Mouse (Mus musculus): ENCODE data around the gene Kcnip1.

Gene Kcnip1

GRCm38 (mm10) chr11:33937641-33938040 is 55.3 kb downstream of the Kcnip1 start:
- no peak for DNase-seq

DNA sequence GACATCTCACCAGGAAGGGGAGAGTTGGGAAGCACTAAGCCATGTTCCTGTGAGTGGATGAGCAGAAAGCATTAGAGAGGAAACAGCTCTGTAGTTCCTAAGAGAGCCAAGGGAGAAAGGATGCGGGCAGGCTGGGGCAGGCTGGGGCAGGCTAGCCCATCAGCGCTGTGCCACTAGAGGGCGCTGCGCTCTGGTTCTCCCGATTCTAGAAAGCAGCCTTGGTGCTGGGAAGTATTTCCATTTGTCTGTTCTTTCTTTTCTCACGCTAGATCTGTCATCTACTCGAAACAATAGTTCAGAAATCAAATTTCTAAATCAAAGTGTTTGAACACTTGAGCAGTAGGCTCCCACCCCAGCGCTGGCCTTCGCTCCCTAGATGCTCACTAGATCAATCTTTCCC is 58.7 kb downstream of the Kcnip1 start:
- DNase-seq: no peak

- no peak for DNase-seq
These were observed 60.4 kb downstream of the Kcnip1 start for GRCm38 (mm10) chr11:33932386-33933111.

DNA sequence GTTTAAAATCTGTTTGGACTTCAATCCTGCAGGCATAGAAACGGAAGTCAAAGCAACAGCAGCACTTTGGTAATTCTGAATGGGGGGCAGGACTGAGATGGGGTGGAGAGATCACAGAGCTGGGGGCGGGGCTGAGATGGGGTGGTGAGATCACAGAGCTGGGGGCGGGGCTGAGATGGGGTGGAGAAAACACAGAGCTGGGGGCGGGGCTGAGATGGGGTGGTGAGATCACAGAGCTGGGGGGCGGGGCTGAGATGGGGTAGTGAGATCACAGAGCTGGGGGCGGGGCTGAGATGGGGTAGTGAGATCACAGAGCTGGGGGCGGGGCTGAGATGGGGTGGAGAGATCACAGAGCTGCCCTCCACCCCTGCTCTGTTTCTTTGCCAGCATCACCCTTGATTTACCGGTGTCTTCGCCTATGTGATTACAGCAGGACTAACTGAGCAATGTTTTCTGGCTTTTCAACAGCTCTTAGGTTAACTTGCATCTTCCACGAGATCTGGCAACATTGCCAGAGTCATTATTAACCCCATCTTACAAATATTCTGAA is 61.0 kb downstream of the Kcnip1 start:
- no peak for DNase-seq

DNA sequence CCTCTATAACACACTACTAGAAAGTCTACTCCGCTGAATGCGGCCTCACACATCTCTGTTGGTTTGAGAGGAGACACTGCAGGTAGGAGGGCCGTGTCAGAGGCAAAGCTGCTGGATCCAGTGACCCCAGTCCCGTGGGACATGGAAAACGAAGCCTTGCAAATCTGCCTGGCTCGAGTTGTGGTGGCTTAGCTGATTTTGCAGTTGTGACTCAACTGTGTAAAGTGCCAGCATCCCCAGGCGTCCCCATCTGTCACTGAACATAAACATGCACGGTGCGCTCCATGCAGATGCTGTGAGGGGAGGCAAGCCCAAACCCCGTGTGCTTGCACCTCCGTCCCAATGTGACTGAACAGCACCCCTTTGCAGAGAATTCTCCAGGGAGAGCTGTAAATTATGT is 63.5 kb downstream of the Kcnip1 start:
- no peak for DNase-seq

GRCm38 (mm10) chr11:33928658-33929057 is 64.3 kb downstream of the Kcnip1 start:
- DNase-seq: no peak

- DNase-seq: no peak
These were observed 65.1 kb downstream of the Kcnip1 start for GRCm38 (mm10) chr11:33927836-33928235.

DNA sequence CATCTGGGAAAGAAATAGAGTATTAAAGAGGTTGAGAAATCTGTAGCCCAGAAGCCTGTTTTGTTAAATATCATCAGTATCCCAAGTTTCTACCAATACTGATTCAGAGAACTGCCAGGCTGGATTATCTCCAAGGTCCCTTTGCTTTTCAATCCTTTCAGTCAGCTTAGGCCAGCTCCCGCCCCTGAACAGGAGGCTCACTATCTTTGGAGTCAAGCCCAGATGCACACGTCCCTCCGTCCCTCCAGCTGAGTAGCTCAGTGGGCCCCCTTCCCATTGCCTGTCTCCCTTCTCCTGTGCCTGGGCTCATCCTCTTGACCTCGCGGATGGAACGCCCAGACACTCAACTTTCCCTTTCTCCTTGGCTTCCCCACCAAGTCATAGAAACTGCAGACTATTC is 65.6 kb downstream of the Kcnip1 start:
- no peak for DNase-seq

- DNase-seq: no peak
These were observed 66.4 kb downstream of the Kcnip1 start for GRCm38 (mm10) chr11:33926551-33926950.

DNA sequence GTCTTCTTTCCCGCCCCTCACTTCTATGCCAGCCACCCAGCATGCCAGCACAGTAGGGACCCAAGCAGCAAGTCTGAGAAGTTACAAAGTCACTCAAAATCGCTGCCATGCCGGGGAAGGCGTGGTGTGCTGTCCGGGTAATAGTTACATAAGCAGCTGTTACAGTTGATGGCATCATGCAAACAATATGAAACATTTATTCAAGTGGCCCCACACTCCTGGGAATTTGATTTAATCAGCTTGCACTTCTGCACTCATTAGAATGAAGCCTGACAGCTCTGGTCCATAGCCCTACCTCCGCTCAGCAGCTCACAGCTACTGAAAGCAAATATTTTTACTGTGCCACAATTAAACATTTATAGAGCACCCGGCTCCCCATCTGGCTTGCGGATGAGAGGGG is 67.2 kb downstream of the Kcnip1 start:
- DNase-seq: no peak

DNA sequence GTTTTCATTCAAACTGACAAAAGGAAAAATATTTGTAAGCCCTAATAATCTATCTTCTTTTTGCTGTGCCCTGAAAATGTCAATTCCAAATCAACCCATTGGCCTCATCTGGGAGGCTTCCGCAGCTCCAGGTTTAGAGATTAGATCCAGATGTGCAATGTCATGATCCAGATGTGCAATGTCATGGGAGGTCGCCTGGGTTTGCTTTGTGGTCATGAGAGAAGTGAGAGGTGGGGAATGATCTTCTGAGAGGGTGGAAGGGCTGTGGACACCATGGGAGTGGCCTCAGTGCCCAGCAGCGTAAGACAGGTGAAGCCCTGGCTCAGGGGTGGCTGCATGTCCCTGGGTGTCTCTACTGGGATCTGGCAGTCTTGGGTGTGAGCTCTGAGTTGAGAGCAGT is 69.9 kb downstream of the Kcnip1 start:
- no peak for DNase-seq

DNA sequence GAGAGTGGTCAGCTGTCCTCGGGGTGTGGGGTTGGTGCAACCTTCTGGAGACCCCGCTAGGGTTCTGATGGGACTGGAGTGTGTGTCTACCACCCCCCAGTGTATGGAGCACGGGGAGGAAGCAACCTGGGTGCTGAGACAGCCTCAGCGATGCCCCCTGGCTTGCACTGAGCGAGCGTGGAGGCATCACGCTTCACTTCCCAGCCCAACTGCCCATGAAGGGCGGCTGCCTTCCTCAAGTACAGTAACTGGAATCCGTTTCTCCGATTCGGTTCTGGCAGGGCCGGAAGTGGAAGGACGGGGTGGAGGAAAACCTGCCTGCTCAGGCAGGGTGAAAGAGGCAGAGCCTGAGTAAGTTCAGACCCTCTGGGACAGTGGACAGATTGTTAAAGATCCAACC is 71.5 kb downstream of the Kcnip1 start:
- DNase-seq: no peak

DNA sequence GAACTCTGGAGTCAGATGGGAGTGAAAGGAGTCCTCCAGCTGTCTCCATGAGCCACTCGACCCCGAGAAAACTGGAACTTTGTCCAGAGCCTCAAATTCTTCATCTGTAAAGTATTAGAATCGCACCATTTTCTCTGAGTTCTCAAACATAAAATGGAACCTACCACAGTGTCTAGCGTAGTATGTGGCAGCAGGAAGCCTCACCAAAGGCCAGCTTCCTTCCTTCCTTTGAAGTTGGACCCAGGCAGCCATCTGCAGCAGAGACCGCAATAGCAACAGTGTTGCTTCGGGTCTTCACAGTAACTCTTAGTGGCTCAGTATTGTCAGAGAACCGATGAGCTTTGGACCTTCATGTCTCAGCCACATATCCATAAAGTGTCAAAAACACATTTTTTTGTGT is 73.1 kb downstream of the Kcnip1 start:
- DNase-seq: no peak

DNA sequence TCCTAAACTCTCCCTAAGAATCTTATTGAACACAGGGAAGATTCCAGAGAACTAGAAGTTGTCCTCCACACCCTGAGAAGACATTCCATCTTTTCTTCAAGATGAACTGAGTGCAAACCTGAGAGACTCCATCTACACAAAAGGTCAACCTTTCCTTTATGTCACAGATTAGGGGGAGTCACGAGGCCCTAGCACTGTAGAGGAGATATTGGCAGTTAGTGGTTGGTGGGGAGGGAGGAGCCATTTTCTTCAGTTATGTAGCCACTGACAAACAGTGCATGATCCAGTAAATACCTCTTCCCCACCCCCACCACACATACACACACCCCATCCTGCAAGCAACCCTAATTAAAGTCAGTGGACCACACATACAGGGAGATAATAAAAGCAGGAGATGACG is 74.5 kb downstream of the Kcnip1 start:
- no peak for DNase-seq

DNA sequence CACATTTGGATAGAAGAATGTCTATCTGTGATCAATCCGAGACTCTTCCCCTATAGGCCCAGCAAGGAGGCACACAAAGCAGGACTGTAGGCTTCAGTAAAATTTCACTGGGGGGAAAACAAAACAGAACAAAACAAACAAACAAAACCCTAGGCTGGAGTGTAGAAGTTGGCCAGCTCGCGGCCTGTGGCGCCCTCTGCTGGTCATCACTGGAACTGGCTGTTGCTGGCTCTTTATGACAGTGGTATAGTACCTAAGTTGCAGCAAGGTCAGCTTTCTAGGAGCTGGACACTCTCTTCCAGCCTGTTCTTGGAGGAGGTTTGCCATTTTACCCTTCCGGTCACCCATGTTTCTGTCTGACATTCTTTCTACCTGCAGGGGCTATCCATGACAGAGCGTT is 75.4 kb downstream of the Kcnip1 start:
- DNase-seq: peak; percentile 21

DNA sequence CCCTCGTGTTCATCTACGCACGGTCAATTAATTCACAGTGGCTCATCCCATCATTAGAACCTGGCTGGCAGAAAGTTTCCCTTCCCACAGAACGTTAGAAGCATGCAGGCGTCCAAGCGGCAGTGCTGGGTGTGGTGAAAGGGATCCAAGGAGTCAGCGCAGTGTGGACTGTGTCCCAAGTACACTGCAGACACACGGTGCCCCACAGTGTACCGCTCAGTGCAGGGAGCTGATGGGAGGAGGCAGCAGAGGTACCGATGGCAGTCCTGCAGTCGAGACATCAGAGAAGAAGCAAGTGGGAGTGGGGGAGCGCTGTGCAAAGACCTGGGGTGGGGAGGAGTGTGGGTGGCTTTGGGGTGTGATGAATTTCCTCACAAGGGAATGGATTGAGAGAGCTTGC is 78.7 kb downstream of the Kcnip1 start:
- DNase-seq: no peak

DNA sequence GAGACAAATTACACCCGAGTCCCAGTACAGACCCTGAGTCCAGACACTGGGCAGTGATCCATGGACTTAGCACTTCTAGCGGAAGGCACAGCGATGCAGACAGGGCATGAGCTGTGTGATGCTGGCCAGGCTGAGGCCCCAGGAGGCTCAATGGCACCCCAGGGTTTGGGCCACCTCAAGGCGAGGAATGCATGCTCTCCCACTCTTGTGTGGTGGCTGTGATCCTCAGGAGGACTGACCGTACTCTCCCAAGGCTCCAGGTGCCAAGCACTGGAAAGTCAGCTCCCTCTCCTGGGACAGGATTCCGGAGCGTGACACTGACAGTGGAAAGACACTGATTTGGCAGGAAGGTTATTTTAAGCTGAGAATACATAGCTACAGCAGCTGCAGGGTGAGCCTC is 79.9 kb downstream of the Kcnip1 start:
- no peak for DNase-seq

DNA sequence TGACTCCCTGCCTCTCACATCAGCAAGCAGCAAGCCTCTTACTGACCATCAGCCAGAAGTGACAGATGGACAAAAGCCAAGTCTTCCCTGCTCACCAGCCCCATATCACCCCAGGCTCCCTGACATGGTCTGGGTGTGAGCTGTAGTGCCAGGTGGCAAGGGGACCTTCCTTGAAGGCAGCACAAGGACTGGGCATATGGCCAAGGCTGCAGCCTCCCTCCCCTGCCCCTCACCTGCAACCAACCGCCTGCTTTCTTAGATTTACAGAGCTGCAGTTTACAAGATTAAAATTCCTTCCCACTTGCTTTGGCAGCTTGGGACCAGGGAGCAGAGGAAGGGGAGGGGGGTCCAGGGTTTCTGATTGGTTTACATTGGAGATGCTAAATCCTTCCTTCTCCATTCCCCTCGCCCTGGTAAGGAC is 80.8 kb downstream of the Kcnip1 start:
- DNase-seq: peak; percentile 68

- no peak for DNase-seq
These were observed 82.0 kb downstream of the Kcnip1 start for GRCm38 (mm10) chr11:33910982-33911381.

DNA sequence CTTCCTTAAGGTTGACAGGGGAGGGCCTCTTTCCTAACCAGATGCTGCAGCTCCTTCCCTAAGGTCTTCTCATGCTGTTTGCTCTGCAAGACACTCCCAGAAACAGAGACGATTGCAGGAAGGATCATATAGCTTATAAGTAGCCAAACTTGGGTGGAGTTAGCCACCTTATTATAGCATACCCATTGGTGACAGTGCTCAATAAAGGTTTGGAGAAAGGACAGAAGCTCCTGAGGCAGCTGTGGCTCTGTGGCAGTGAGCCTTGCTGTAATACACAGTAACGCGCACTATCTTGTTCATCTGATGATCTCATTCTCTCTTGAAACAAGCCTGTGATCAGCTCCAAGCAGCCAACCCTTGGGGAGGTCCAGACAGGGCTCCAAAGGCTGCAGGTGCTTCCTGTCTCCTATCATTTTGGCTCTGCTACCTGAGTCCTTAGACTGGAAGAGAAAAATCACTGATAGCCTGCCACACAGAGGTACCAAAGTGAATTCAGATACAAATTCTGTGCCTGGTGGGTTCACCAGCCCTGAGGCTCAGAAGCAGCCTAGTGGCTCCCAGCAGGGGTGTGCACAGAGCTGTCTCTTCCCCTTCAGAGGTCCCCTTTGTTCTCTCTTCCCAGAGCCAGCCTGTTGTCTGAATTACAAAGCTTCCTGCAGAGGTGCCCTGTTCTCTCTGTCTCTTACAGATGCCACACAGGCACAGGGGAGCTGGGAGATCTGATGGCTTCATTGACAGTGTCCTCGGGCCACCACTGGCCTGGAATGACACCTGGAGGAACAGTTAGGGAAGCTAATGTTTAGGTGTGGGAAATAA is 84.4 kb downstream of the Kcnip1 start:
- DNase-seq: no peak

DNA sequence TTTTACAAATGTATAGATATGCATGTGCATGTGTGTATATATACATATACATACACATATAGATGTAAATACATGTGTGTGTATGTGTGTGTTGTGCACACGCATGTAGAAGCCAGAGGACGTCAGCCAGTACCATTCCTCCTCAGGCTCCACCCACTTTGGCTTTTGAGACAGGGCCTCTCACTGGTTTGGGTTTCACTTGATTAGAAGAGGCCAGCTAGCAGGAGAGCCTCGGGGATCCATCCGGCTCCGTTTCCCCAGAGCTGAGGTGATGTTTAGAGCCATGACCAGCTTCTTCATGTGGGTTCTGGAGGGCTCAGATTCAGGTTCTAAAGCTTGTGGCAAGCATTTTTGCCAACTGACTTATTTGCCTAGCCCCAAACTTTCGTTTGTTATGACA is 89.5 kb downstream of the Kcnip1 start:
- no peak for DNase-seq

DNA sequence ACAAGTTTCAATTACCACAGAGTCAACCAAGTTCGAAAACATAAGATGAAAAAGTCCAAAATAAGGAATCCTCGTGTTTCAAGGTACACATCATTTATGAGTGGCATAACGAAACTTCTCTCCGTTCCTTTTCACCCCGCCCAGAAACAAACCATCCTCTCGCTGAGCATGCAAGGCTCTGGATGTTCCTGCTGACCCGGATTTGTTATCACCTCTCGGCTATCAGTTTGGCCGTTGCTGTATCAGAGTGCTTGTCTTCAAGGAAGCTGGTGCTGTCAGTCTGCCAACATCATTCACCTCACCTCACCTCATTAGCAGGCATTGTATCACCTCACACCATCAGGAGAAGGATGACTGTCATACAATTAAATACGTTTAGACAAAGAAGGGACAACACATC is 90.6 kb downstream of the Kcnip1 start:
- no peak for DNase-seq

GRCm38 (mm10) chr11:33901783-33902182 is 91.2 kb downstream of the Kcnip1 start:
- DNase-seq: no peak

- DNase-seq: no peak
These were observed 101.9 kb downstream of the Kcnip1 start for GRCm38 (mm10) chr11:33891084-33891483.
